Mouse (Mus musculus) limb, embryonic 10.5 days (tissue): ENCODE measurements around the gene Wdr62. TPM values are rescaled to one million over a fixed set of nuclear protein-coding genes. Genes with fewer than 3 reads are reported as not detected.

ENCODE experiments used
- DNase-seq: peaks from one replicate; pipeline ENCODE4 v3.0.0-alpha.2; 2017; ENCODE audit warnings: low spot score
- H3K27ac ChIP-seq: fragments of 300-500 bp; sonication (generic); 2 replicates; pipeline ENCODE4 v1.5.1; 2016; ENCODE audit warnings: mild to moderate bottlenecking
- H3K27me3 ChIP-seq: fragments of 300-500 bp; sonication (generic); 2 replicates; pipeline ENCODE4 v1.6.1; 2016; ENCODE audit warnings: low read depth, mild to moderate bottlenecking; ENCODE audit not compliant: poor library complexity, severe bottlenecking
- H3K36me3 ChIP-seq: fragments of 300-500 bp; sonication (generic); 2 replicates; pipeline ENCODE4 v1.6.1; 2016; ENCODE audit warnings: mild to moderate bottlenecking, moderate library complexity
- H3K4me1 ChIP-seq: fragments of 300-500 bp; sonication (generic); 2 replicates; pipeline ENCODE4 v1.6.1; 2016
- H3K4me3 ChIP-seq: fragments of 300-500 bp; sonication (generic); 2 replicates; pipeline ENCODE4 v1.5.1; 2016; ENCODE audit warnings: mild to moderate bottlenecking, moderate library complexity
- H3K9me3 ChIP-seq: fragments of 300-500 bp; sonication (generic); replicated peaks from 2 replicates; pipeline ENCODE4 v1.6.1; 2016; ENCODE audit warnings: mild to moderate bottlenecking
- WGBS: fragments of 180-500 bp; shearing (Covaris S2); methylation state at CpG from one replicate; pipeline ENCODE4 v1.1.7; 2016; 5-methylcytosine and 5-hydroxymethylcytosine counted together
- polyA plus RNA-seq: library from polyadenylated mRNA; unstranded; fragments of >200 nt; fragmentation: Nextera tagmentation; extraction: Ambion mirVana; gene quantifications from 2 replicates; pipeline ENCODE4 v1.2.1, GENCODE M21; 2016

Gene Wdr62
- polyA plus RNA-seq, 1 experiment from 2014 or later, result 15.1 TPM

DNA sequence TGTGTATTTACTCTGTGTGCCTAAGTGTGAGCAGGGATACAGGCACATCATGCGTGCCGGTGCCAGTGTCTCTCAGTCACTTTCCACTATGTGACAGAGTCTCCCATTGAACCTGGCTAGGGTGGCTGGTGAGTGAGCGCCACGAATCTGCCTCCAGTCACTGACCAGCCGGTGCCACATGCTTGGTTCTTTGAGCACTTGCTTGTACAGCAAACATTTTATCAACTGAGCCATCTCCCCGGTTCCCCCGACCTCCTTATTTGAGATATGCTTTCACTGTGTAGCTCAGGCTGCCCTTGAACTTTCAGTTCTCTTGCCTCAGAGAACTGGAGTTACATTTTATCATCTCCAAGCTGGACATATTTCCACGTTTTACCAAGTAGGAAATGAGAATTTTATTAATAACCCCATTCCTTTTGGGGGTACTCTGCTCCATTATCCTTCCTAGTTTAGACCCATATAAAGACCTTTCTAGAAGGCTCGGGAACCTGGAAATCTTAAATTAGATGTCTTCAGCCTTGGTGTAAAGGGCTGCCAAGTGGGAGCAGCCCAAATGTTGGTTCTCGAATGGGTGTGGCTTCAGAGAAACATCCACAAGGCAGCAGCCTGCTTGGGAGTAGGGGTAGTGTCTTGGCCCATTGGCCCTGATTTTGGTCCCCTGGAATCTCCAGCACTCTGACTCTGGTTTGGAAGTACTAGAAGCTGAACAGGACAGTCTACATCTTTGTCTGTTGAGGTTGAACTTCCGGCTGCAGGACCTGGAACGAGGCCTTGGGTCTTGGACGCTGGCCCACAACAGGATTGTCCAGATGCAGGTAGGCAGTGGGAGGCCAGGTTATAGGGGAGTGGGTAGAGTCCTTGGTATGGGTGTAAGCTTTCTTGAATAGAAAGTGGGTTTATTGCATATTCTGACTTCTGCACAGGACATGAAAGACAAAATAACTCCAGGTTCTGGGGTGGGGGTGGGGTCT is 35.6 kb upstream of the Wdr62 start:
- WGBS, result 78% methylated on average over 13 of the region's 13 CpGs
- H3K36me3 ChIP-seq, result peaks cover 72% of the 10 kb centered on the region
- no peaks in the 10 kb centered on the region for H3K27me3 ChIP-seq
- H3K27ac ChIP-seq, result peak overlapping the region; percentile 84
- no peak for DNase-seq
- H3K4me1 ChIP-seq, result peaks cover 32% of the 10 kb centered on the region
- peak overlapping the region; percentile 68 for H3K4me3 ChIP-seq
- H3K9me3 ChIP-seq, result no peaks in the 10 kb centered on the region

DNA sequence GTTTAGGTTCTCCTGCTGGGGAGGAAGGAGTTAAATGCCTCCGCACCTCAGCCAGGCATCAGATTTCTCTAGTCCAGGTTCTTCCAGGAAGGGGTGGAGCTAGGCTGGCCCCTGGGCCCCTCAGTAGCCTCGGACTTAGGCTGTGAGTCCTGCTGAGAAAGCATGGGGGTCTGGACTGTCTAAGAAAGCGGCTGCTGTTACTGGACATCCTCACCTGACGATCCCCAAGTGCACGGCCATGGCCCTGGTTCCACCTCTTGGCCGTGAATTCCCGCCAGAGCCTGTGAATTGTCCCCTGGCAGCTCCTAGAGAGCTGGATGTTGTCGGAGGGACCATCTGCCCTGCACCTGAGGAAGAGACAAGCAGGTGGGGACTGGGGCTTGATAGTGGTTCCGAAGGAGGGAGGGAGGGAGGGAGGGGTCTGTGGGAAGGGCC is 34.5 kb upstream of the Wdr62 start, which contains the start of gene Syne4:
Gene Syne4, plus strand, starts transcription at position 87 of the 435 bp plus-strand sequence.
- WGBS, result 3% methylated on average over 9 of the region's 9 CpGs
- Histone ChIP-seq H3K27ac (peak within 1 kb of the TSS; percentile 84), H3K9me3 (no peaks in the 10 kb centered on the region), H3K4me3 (peak within 1 kb of the TSS; percentile 68), H3K4me1 (peaks cover 37% of the 10 kb centered on the region), H3K27me3 (no peaks in the 10 kb centered on the region), H3K36me3 (peaks cover 77% of the 10 kb centered on the region)
- DNase-seq, result peak; percentile 75

DNA sequence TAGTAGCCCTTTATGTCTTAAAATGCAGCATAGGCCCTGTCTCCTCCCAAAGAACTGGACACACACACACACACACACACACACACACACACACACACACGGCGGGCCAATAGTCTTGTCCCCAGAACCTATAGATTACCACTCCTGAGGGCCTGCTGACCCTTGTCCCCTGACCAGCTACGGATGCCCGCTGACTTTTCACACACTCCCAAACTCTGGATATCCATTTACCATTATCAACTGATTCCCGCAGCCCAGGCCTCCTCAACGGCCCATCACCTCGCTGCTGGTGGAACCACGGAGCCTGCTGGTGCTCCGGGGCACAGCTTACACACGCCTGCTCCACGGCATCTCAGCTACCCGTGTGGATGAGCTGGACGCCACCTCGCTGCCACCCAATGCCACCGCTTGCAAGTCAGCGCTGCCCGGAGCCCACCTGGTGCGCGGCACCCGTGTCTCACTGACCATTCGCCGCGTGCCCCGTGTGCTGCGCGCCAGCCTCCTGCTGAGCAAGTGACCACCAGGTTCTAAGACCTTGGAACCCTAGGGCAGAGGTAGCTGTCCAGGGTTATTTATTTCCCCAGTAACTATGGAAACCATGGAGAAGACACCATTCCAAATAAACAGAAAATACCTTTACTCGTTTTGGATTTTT is 33.6 kb upstream of the Wdr62 start:
- no peak for DNase-seq
- Histone ChIP-seq H3K27ac (peak overlapping the region; percentile 84), H3K9me3 (no peaks in the 10 kb centered on the region), H3K4me1 (peaks cover 45% of the 10 kb centered on the region), H3K4me3 (0 out of 2 replicates have a peak overlapping the region, but pooled peaks have one; percentile 10), H3K36me3 (peaks cover 67% of the 10 kb centered on the region), H3K27me3 (no peaks in the 10 kb centered on the region)
- 51% methylated on average over 27 of the region's 27 CpGs for WGBS

DNA sequence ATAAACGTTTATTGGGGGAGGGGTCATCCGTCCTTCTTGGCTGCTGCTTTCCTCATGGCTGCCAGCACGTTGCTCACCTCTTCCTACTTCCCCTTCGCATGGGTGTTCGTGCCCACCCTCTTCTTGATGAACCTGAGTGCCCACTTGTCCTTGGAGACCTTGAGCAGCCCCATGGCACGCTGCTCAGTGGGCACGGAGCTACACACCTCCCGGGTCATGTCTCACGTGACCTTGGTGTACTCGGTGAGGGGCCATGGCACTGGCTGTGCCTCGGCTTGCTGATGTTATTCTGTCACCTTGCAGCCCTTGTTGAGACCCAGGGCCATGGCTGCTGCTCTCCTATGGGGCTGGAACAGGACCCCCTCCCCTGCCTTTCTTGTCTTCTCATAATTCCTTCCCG is 29.9 kb upstream of the Wdr62 start:
- peaks cover 42% of the 10 kb centered on the region for H3K4me1 ChIP-seq
- no peak for DNase-seq
- H3K4me3 ChIP-seq, result no peak overlapping the region
- no peaks in the 10 kb centered on the region for H3K9me3 ChIP-seq
- no peaks in the 10 kb centered on the region for H3K27me3 ChIP-seq
- WGBS, result 88% methylated on average over 12 of the region's 12 CpGs
- H3K36me3 ChIP-seq, result peaks cover 65% of the 10 kb centered on the region
- H3K27ac ChIP-seq, result no peak overlapping the region

DNA sequence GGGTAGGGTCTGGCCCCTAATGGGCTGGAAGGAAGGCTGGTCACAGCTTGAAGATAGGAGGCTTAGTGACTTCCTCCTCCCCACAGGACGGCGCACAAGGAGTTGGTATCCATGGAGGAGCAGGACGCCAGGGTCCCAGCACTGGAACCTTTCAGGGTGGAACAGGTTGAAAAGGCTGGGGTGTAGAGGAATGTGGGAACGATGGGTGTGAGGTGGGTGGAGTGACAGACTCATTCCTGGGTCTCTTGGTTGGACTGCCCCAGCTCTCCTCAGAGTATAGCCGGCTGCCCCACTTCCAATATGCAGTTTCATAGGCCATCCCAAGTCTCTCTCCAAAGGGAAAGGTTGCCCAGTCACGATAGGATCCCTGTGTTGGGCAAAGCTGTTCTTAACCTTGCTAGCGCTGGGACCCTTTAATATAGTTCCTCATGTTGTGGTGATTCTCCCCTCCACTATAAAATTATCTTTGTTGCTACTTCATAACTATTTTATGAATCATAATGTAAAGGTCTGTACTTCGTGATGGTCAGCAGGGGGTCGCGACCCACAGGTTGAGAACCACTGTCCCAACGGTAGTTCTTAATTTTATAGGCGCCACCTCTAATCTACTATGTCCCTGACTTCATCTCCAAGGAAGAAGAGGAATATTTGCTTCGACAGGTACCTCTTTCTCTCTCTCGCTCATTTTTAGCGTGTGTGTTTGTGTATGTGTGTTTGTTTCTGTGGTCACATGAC is 29.3 kb upstream of the Wdr62 start:
- Histone ChIP-seq H3K4me3 (peak overlapping the region; percentile 77), H3K36me3 (peaks cover 68% of the 10 kb centered on the region), H3K9me3 (no peaks in the 10 kb centered on the region), H3K4me1 (peaks cover 36% of the 10 kb centered on the region), H3K27ac (peak overlapping the region; percentile 77; the same call in 1 of the 2 replicates), H3K27me3 (no peaks in the 10 kb centered on the region)
- DNase-seq, result no peak
- WGBS, result 70% methylated on average over 15 of the region's 15 CpGs

DNA sequence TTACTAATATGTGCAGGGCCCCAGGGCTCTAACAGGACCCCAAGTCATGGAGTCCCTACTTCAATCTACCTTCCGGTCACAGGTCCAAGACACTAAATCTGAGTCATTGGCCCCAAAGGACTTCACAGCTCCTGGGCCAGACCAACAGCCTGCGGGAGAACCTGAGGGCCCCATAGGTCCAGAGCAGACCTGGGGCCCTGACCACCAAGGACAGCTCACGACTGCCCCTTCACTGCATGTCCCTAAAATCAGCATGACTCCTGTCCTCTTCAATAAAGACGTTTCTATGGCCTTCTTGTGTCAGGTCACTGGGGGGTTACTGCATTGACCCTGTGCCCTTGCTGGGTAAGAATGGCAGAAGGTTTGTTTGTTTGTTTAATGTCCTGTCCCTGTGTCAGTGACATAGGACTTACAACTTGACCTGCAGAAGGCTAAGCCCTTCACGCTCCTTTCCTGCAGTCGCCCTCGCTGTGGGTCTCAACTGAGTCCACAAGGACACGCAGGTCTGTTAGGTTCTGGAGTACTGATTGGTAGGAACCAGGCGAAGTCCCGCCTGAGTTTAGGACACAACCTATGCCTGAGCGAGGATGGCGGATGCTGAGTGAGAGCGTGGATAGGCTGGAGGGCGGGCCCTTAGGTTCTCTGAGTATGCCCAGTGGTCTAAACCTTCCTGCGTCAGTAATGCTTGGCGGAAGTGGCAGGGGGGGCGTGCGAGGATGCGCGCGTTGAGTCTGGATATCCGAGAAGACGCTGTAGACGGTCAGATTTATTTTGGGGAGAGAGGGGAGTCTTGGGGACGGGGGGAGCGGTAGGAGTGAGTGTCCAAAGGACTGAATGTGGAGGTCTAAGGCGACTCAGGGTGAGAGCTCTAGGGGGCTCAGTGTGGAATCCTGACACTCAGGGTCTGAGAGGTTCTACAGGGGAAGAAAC is 28.1 kb upstream of the Wdr62 start, which contains the start of gene Alkbh6:
Gene Alkbh6, plus strand, starts transcription at position 642 of the 930 bp plus-strand sequence.
- Histone ChIP-seq H3K9me3 (no peaks in the 10 kb centered on the region), H3K27ac (peak within 1 kb of the TSS; percentile 77), H3K36me3 (peaks cover 69% of the 10 kb centered on the region), H3K4me3 (peak within 1 kb of the TSS; percentile 77), H3K4me1 (peaks cover 24% of the 10 kb centered on the region), H3K27me3 (no peaks in the 10 kb centered on the region)
- WGBS, result 4% methylated on average over 27 of the region's 27 CpGs
- peak; percentile 87 for DNase-seq

DNA sequence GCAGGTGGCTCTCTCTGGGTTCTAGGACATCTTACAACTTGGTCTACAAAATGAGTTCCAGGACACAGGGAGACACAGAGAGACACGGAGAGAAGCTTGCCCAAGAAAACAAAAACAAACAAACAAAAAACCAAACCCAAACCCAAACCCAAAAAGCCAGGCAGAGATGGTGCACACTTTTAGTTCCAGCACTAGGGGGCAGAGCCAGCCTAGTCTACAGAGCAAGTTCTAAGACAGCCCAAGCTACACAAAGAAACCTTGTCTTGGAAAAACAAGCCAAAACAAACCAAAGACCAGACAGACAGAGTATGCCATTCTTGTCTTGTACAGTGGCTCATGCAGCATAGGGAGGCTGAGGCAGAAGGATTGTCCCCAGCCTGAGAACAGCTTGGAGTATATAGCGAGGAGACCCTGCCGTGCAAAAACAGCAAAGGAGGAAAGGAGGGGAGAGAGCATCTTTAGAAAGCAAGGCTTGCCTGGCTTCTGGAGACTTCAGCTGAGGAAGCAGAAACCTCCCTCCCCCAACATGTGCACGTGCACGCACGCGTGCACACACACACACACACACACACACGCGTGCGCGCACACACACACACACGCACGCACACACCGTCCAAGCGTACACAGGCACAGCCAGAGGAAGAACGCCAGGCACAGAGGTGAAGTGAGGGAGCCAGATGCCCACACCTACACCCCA is 26.0 kb upstream of the Wdr62 start:
- no peak overlapping the region for H3K27ac ChIP-seq
- peaks cover 24% of the 10 kb centered on the region for H3K4me1 ChIP-seq
- no peaks in the 10 kb centered on the region for H3K9me3 ChIP-seq
- H3K27me3 ChIP-seq, result no peaks in the 10 kb centered on the region
- H3K36me3 ChIP-seq, result peaks cover 70% of the 10 kb centered on the region
- 91% methylated on average over 16 of the region's 16 CpGs for WGBS
- no peak for DNase-seq
- no peak overlapping the region for H3K4me3 ChIP-seq

DNA sequence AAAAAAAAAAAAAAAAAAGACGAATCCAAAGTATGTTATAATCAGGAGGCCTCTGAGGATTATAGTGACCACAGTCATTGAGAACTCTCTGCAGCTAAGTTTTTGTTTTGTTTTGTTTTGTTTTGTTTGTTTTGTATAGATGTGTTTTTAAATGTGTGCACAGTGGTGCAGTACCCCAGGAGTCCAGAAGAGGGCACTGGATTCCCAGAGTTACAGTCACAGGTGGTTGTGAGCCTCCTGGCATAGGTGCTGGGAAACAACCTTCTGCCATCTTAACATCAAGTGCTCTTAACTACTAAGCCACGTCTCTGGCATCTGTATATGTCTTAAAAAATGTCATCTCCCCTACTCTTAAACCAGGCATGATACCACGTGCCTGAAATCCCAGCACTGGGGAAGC is 20.7 kb upstream of the Wdr62 start:
- Histone ChIP-seq H3K27me3 (no peaks in the 10 kb centered on the region), H3K4me3 (no peak overlapping the region), H3K27ac (no peak overlapping the region), H3K4me1 (no peaks in the 10 kb centered on the region), H3K36me3 (peaks cover 91% of the 10 kb centered on the region), H3K9me3 (no peaks in the 10 kb centered on the region)
- WGBS, result 46% methylated on average over 3 of the region's 3 CpGs
- peak; percentile 54 for DNase-seq

DNA sequence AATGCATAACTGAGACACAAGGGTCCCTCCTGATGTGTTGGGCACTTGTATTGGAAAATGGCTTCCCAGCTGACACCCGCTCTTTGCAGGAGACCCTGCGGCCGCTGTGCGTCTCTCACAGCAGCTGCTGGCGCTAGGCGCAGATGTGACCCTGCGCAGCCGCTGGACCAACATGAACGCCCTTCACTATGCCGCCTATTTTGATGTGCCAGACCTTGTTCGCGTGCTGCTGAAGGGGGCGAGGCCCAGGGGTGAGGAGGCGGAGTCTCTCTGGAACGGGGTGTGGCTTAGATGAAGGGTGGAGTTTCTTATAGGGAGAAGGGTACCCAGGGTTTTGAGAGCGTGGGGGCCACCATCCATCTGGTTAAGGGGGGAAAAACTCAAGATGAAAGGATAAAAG is 17.0 kb upstream of the Wdr62 start:
- H3K27ac ChIP-seq, result no peak overlapping the region
- H3K4me1 ChIP-seq, result peaks cover 1% of the 10 kb centered on the region
- WGBS, result 83% methylated on average over 16 of the region's 16 CpGs
- peaks cover 94% of the 10 kb centered on the region for H3K36me3 ChIP-seq
- no peaks in the 10 kb centered on the region for H3K9me3 ChIP-seq
- no peak overlapping the region for H3K4me3 ChIP-seq
- H3K27me3 ChIP-seq, result no peaks in the 10 kb centered on the region
- DNase-seq, result no peak

DNA sequence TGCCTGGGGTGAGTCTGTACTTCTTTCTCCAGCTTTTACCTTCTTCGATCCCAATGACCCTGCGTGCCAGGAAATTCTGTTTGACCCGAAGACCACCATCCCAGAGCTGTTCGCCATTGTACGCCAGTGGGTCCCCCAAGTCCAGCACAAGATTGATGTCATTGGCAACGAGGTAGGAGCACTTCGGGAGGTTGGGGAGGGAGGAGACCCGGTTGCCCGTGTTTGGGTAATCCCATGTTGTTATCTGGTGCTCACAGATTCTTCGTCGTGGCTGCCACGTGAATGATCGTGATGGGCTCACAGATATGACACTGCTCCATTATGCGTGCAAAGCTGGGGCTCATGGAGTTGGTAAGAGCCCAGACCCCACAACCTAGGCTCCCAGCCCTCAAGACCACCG is 16.6 kb upstream of the Wdr62 start:
- peaks cover 89% of the 10 kb centered on the region for H3K36me3 ChIP-seq
- H3K27me3 ChIP-seq, result no peaks in the 10 kb centered on the region

DNA sequence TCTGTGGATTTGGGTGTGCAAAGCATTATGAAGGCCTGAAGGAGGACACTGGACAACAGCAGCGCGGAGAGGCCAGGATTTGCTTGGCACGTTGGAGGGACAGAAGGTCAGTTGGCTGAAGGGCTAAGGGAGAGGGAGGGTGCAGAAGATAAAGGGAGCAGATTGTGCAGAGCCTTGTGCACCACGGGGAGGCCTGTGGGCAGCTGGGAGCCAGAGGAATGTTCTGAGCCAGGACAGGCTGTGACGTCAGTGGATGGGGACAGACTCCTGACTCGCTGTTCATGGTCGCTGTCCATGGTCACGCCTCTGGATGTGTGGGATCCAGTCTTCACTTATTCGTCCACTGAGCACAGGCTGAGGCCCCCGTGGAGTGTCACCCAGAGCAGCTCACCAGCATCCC is 14.9 kb upstream of the Wdr62 start:
- H3K36me3 ChIP-seq, result peaks cover 74% of the 10 kb centered on the region
- DNase-seq, result no peak
- H3K9me3 ChIP-seq, result no peaks in the 10 kb centered on the region
- H3K4me3 ChIP-seq, result no peak overlapping the region
- 69% methylated on average over 10 of the region's 10 CpGs for WGBS
- H3K27me3 ChIP-seq, result no peaks in the 10 kb centered on the region
- H3K27ac ChIP-seq, result no peak overlapping the region
- H3K4me1 ChIP-seq, result peaks cover 12% of the 10 kb centered on the region

More for the DNA sequence above, 16.6 kb upstream of the Wdr62 start:
- Histone ChIP-seq H3K27ac (no peak overlapping the region), H3K4me3 (no peak overlapping the region), H3K4me1 (peaks cover 6% of the 10 kb centered on the region), H3K9me3 (no peaks in the 10 kb centered on the region)
- WGBS, result 92% methylated on average over 15 of the region's 15 CpGs
- no peak for DNase-seq
